In genomic region chr3:41009315-41009714, GRCm38 (mm10) we compare ENCODE assay signal across 27 mouse cellular contexts.
"Had no signal": no experiment of that assay in that cellular context is flagged by ENCODE, and none has a peak within 500 bp of the region (broad histone marks: within the 10 kb centered on the region; RNA-seq: fewer than 3 reads in every experiment).

No protein-coding gene starts in this region.

- ATAC-seq: forebrain, embryonic 13.5 days; forebrain, embryonic 14.5 days; forebrain, embryonic 15.5 days had no signal

- H3K4me1 ChIP-seq: embryonic facial prominence, embryonic 10.5 days; embryonic facial prominence, embryonic 12.5 days; embryonic facial prominence, embryonic 13.5 days; embryonic facial prominence, embryonic 15.5 days; forebrain, embryonic 10.5 days; forebrain, embryonic 12.5 days; forebrain, embryonic 13.5 days; forebrain, embryonic 15.5 days had no signal

- H3K27me3 ChIP-seq: embryonic facial prominence, embryonic 12.5 days; embryonic facial prominence, embryonic 13.5 days; embryonic facial prominence, embryonic 15.5 days; forebrain, embryonic 12.5 days; forebrain, embryonic 13.5 days; forebrain, embryonic 15.5 days had no signal

- H3K4me2 ChIP-seq: embryonic facial prominence, embryonic 12.5 days; embryonic facial prominence, embryonic 13.5 days; embryonic facial prominence, embryonic 15.5 days; forebrain, embryonic 12.5 days; forebrain, embryonic 13.5 days; forebrain, embryonic 15.5 days had no signal

- H3K9me3 ChIP-seq: embryonic facial prominence, embryonic 10.5 days; embryonic facial prominence, embryonic 12.5 days; embryonic facial prominence, embryonic 13.5 days; embryonic facial prominence, embryonic 15.5 days; forebrain, embryonic 10.5 days; forebrain, embryonic 12.5 days; forebrain, embryonic 13.5 days; forebrain, embryonic 15.5 days had no signal

- DNase-seq: cerebellum, adult 18-20 months; cerebellum, adult 2 months; cerebellum, adult 8-10 months; cerebellum, adult 9-10 months; cerebellum, adult 9-11 months; cerebellum, postnatal 10 days; cerebellum, postnatal 14 days; cerebellum, postnatal 25 days; cerebellum, postnatal 36 days; embryo, embryonic 11 days; forebrain, postnatal 0 days; gastrocnemius, adult 2 months; gastrocnemius, postnatal 10 days; gastrocnemius, postnatal 14 days; gastrocnemius, postnatal 25 days; gastrocnemius, postnatal 36 days; heart, adult 18-20 months had no signal

- H3K9ac ChIP-seq: embryonic facial prominence, embryonic 12.5 days; embryonic facial prominence, embryonic 13.5 days; embryonic facial prominence, embryonic 15.5 days; forebrain, embryonic 12.5 days; forebrain, embryonic 13.5 days; forebrain, embryonic 15.5 days; forebrain, postnatal 0 days had no signal

- H3K4me3 ChIP-seq: embryonic facial prominence, embryonic 10.5 days; embryonic facial prominence, embryonic 12.5 days; embryonic facial prominence, embryonic 13.5 days; embryonic facial prominence, embryonic 15.5 days; erythroblast, embryonic 14.5 days; forebrain, embryonic 10.5 days; forebrain, embryonic 12.5 days; forebrain, embryonic 13.5 days; forebrain, embryonic 15.5 days; gastrocnemius, adult 2 months had no signal

- H3K27ac ChIP-seq: embryonic facial prominence, embryonic 10.5 days; embryonic facial prominence, embryonic 12.5 days; embryonic facial prominence, embryonic 13.5 days; embryonic facial prominence, embryonic 15.5 days; forebrain, embryonic 10.5 days; forebrain, embryonic 12.5 days; forebrain, embryonic 13.5 days; forebrain, embryonic 15.5 days; gastrocnemius, adult 2 months had no signal

- H3K36me3 ChIP-seq: embryonic facial prominence, embryonic 10.5 days; embryonic facial prominence, embryonic 12.5 days; embryonic facial prominence, embryonic 13.5 days; embryonic facial prominence, embryonic 15.5 days; forebrain, embryonic 10.5 days; forebrain, embryonic 12.5 days; forebrain, embryonic 15.5 days had no signal
